Mouse (Mus musculus) ES-E14 (cell line): ENCODE data around the gene Rpl4. TPM values are rescaled to one million over a fixed set of nuclear protein-coding genes. Genes with fewer than 3 reads are reported as not detected.
A peak's percentile ranks its signal among the peaks of the same experiment; 100 is the strongest.
"Not testable (repeated sequence)": the region's sequence is repeated elsewhere in the genome, so short reads cannot be mapped to it uniquely, and the experiment has no call there.

Experiments used
- DNase-seq: peaks from one replicate; pipeline ENCODE4 v3.0.0-alpha.2; 2013; ENCODE audit warnings: low read depth, low spot score
- H3K27ac ChIP-seq: 2 replicates; pipeline ENCODE4 v1.5.1; 2012; ENCODE audit warnings: low read depth, mild to moderate bottlenecking, low read length, moderate library complexity, mixed read lengths; ENCODE audit not compliant: poor library complexity, insufficient read depth, severe bottlenecking
- H3K36me3 ChIP-seq: 2 replicates; pipeline ENCODE4 v1.6.1; 2012; ENCODE audit warnings: mild to moderate bottlenecking, low read length, moderate library complexity, mixed read lengths; ENCODE audit not compliant: control insufficient read depth, poor library complexity, insufficient read depth, severe bottlenecking
- H3K4me1 ChIP-seq, 2 experiments: fragments of 150-350 bp in 1 of 2; sonication (generic) in 1 of 2; 2 replicates each; pipeline ENCODE4 v1.6.1; 2012; ENCODE audit warnings: low read length in 2 of 2, mild to moderate bottlenecking in 1 of 2, mixed read lengths in 1 of 2; ENCODE audit not compliant: control insufficient read depth in 2 of 2, insufficient read depth in 2 of 2, poor library complexity in 1 of 2
- H3K4me3 ChIP-seq, 2 experiments: fragments of 150-350 bp in 1 of 2; sonication (generic) in 1 of 2; 2 replicates each; pipeline ENCODE4 v1.5.1; 2012; ENCODE audit warnings: low read length in 2 of 2, low read depth in 1 of 2, mild to moderate bottlenecking in 1 of 2, mixed read lengths in 1 of 2; ENCODE audit not compliant: insufficient read depth in 1 of 2, poor library complexity in 1 of 2, severe bottlenecking in 1 of 2
- H3K9ac ChIP-seq: 2 replicates; pipeline ENCODE4 v1.6.1; 2012; ENCODE audit warnings: low read depth, mild to moderate bottlenecking, low read length, mixed read lengths; ENCODE audit not compliant: poor library complexity, insufficient read depth, severe bottlenecking
- H3K9me3 ChIP-seq: fragments of 150-350 bp; sonication (generic); 2 replicates; pipeline ENCODE4 v1.6.1; 2012; ENCODE audit warnings: low read depth, mild to moderate bottlenecking, low read length; ENCODE audit not compliant: control insufficient read depth, insufficient read depth
- CHD2 ChIP-seq: IDR thresholded peaks from 2 replicates; pipeline ENCODE4 v1.6.1; 2014; ENCODE audit warnings: mild to moderate bottlenecking, low read depth, low read length, inconsistent platforms
- HCFC1 ChIP-seq: IDR thresholded peaks from 2 replicates; pipeline ENCODE4 v1.6.1; 2012; ENCODE audit warnings: low read length, inconsistent platforms, borderline replicate concordance; ENCODE audit not compliant: insufficient read depth
- MAFK ChIP-seq: IDR thresholded peaks from 2 replicates; pipeline ENCODE4 v1.6.1; 2014; ENCODE audit warnings: mild to moderate bottlenecking, low read depth, low read length, inconsistent platforms; ENCODE audit not compliant: insufficient read depth
- ZC3H11A ChIP-seq: IDR thresholded peaks from 2 replicates; pipeline ENCODE4 v1.6.1; 2012; ENCODE audit warnings: low read depth, mild to moderate bottlenecking, inconsistent platforms, low read length, borderline replicate concordance
- ZNF384 ChIP-seq: IDR thresholded peaks from 2 replicates; pipeline ENCODE4 v1.6.1; 2012; ENCODE audit warnings: low read depth, low read length, inconsistent platforms
- in situ Hi-C, 2 experiments: fragments of 600-800 bp; cut with MboI; formaldehyde crosslinking; loops; one replicate each; pipeline ENCODE4 v1.15.1; 2025; ENCODE audit warnings: low sequenced_read_pairs in 2 of 2, inconsistent platforms in 1 of 2; ENCODE audit not compliant: unreplicated experiment in 2 of 2
- total RNA-seq: library from RNA; depleted of rRNA; stranded (reverse); fragments of 300-350 nt; gene quantifications from 2 replicates; pipeline ENCODE4 v1.2.3, GENCODE M21; 2012

Gene Rpl4
- total RNA-seq, 1 experiment = 1,343 TPM

DNA sequence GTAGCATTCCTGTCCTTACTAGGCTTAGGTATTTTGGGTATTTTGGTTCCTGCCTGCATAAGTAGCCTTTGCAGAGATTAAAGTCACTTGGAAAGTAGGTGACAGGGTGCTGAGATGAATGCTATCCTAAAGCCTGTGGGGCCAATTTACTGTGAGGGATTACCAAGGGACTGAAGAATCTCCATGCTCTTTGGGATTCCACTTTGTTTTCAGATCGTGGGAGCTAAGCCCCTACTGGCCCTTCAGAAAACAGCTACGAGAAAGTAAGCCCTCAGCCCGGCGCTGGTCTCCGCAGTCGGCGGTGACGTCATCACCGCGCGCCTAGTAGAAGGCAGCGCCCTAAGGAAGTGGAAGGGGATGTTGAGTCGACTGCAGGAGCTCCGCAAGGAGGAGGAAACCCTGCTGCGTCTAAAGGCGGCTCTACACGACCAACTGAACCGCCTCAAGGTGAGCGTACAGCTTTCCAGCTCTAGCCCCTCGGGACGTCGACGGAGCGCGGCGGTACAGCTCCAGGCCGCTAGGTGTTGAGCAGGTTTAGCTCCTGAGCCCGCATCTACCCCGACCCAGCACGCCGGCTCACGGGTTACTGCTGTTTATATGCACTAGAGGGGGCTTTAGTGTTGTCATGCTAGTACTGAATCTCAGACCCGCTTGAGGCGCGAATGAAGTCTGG lies 5.9 kb downstream of the Rpl4 start, which contains the start of gene Snapc5:
Gene Snapc5, plus strand, starts transcription at position 301 of the 673 bp plus-strand sequence.
- H3K9ac ChIP-seq = peak within 1 kb of the TSS; percentile 95
- H3K27ac ChIP-seq = peak within 1 kb of the TSS; percentile 89
- peak within 1 kb of the TSS; percentile 56 to 93 for H3K4me3 ChIP-seq
- H3K9me3 ChIP-seq = no peaks in the 10 kb centered on the region
- TF ChIP-seq MAFK (no peak), HCFC1 (peak; percentile 78; the same call in 1 of the 2 replicates), CHD2 (peak; percentile 85)
- in situ Hi-C loops = no loop called here
- peaks cover 0 to 3% of the 10 kb centered on the region in 2 experiments; a peak in 1 of 4 replicates for H3K4me1 ChIP-seq
- H3K36me3 ChIP-seq = peaks cover 45% of the 10 kb centered on the region
- peak; percentile 92 for DNase-seq

DNA sequence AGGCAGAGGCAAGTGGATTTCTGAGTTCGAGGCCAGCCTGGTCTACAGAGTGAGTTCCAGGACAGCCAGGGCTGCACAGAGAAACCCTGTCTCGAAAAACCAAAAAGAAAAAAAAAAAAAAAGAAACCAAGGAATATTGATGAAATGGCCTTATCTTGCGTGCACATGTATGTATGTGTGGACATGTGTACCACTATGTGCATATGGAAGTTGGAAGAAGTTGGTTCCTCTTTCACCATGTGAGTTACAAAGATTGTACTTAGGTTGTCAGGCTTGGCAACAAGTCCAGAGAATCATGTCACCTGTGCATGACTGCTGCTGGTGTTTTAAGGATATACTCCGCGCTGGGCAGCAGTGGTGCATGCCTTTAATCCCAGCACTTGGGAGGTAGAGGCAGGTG lies 10.1 kb downstream of the Rpl4 start:
- H3K9me3 ChIP-seq, H3K9ac ChIP-seq, H3K27ac ChIP-seq, DNase-seq, H3K4me3 ChIP-seq, in situ Hi-C loops, H3K4me1 ChIP-seq: not testable (repeated sequence)
- peaks cover 20% of the 10 kb centered on the region for H3K36me3 ChIP-seq

DNA sequence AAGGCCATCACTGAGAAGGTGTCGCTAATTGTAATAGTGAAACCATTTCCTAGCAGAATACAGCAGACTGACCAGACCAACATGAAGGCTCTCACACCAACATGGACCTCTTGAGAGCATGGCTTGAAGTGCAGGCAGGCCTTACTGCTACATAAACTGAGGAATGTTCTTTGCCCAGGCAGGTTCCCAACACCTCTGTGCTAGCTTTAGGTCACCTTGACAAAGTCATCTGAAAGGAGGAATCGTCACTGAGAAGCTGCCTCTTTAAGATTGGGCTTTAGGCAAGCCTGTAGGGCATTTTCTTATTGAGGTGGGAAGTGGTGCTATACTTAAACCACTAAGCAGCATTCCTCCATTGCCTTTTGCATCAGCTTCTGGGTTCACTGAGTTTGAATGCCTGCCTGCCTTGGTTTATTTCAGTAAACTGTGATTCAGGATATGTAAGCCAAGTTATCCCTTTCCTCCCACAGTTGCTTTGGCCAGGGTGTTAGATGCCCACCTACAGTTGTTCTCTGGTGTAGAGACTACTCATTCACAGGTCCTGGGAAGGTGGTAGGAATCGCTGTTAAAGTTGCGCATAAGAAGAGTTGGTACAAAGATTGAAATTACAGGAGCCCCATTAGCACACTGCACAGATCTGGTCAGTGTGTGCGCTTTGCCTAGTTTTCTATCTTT lies 11.1 kb downstream of the Rpl4 start:
- Histone ChIP-seq H3K9ac (0 out of 2 replicates have a peak overlapping the region, but pooled peaks have one; percentile 23), H3K9me3 (no peaks in the 10 kb centered on the region), H3K4me1 (peaks cover 0 to 12% of the 10 kb centered on the region in 2 experiments; a peak in 2 of 4 replicates), H3K36me3 (peaks cover 23% of the 10 kb centered on the region), H3K4me3 (no peak overlapping the region), H3K27ac (peak overlapping the region; percentile 57; the same call in 1 of the 2 replicates)
- TF ChIP-seq CHD2 = no peak
- DNase-seq = no peak
- in situ Hi-C loops = no loop called here

DNA sequence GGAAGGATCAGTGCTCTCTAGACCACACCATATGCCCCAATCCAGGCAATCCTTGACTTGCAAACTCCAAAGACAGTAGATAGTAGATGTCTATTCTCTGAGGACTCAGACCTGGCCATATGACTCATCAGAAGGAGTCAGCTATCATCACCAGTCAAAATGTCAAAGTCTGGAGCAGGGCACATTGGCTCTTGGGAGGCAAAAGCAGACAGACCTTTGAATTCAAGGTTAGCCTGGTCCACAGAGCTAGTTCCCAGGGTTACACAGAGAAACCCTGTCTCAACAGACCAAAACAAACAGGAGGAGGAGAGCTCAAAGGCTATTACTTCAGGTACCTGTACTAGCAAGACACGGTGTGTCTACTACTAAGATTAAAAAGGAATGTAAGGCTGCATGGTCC lies 20.7 kb downstream of the Rpl4 start:
- Histone ChIP-seq H3K27ac (no peak overlapping the region), H3K36me3 (peaks cover 30% of the 10 kb centered on the region), H3K9ac (no peak overlapping the region), H3K9me3 (no peaks in the 10 kb centered on the region), H3K4me3 (no peak overlapping the region), H3K4me1 (peaks cover 10 to 31% of the 10 kb centered on the region in 2 experiments)
- TF ChIP-seq ZC3H11A = no peak
- no peak for TF ChIP-seq MAFK
- no peak for TF ChIP-seq ZNF384
- TF ChIP-seq CHD2 = no peak
- no peak for TF ChIP-seq HCFC1
- no peak for DNase-seq
- in situ Hi-C loops = no loop called here

DNA sequence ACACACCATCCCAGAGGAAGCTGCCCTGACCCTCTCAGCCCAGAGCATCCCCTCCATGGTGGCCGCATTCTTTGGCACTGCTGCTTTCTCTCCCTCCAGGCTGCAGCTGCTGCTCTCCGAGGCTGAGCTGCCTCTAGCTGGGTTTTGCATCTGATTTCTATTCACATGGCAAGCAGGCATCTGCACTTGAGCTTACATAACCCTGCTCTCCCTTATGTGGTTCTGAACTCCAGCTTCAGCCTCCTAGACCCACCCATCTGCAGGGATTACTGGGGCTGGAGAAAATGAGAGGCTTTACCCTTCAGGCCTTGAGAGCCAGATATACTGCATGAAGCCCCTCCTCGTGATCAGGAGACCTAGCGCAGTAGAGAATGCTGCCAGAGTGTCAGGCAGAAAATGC lies 22.4 kb downstream of the Rpl4 start:
- peak overlapping the region; percentile 58 for H3K27ac ChIP-seq
- H3K36me3 ChIP-seq = peaks cover 25% of the 10 kb centered on the region
- DNase-seq = no peak
- H3K9me3 ChIP-seq = no peaks in the 10 kb centered on the region
- H3K4me1 ChIP-seq = peaks cover 15 to 34% of the 10 kb centered on the region in 2 experiments; a peak in 3 of 4 replicates
- in situ Hi-C loops = no loop called here
- H3K9ac ChIP-seq = peak overlapping the region; percentile 27; the same call in 1 of the 2 replicates
- no peak overlapping the region for H3K4me3 ChIP-seq
- no peak for TF ChIP-seq ZNF384
- TF ChIP-seq CHD2 = no peak
